Mouse (Mus musculus) bone marrow macrophage, adult 2 months (primary cell): ENCODE results near the gene Akr1c18. TPM values are rescaled to one million over a fixed set of nuclear protein-coding genes. Genes with fewer than 3 reads are reported as not detected.
"Not testable (repeated sequence)": the region's sequence is repeated elsewhere in the genome, so short reads cannot be mapped to it uniquely, and the experiment has no call there.

Experiments
- H3K27ac ChIP-seq: 2 replicates; pipeline ENCODE4 v1.5.1; 2012; ENCODE audit warnings: low read depth, low read length; ENCODE audit not compliant: insufficient read depth
- H3K4me1 ChIP-seq: 2 replicates; pipeline ENCODE4 v1.6.1; 2012; ENCODE audit warnings: low read length; ENCODE audit not compliant: control insufficient read depth, insufficient read depth
- H3K4me3 ChIP-seq: 2 replicates; pipeline ENCODE4 v1.5.1; 2012; ENCODE audit warnings: mild to moderate bottlenecking, low read length, moderate library complexity; ENCODE audit not compliant: insufficient read depth
- CTCF ChIP-seq: IDR thresholded peaks from 2 replicates; pipeline ENCODE4 v1.5.1; 2012; ENCODE audit warnings: low read depth, mild to moderate bottlenecking, low read length, moderate library complexity
- POLR2A ChIP-seq: IDR thresholded peaks from 2 replicates; pipeline ENCODE4 v1.6.1; 2012; ENCODE audit warnings: mild to moderate bottlenecking, low read depth, low read length, borderline replicate concordance
- polyA plus RNA-seq: library from polyadenylated mRNA; stranded (reverse); fragments of >200 nt; gene quantifications from 2 replicates; pipeline ENCODE4 v1.2.4, GENCODE M21; 2012; ENCODE audit not compliant: missing spikeins, insufficient read depth, insufficient read length

The Akr1c18 gene
- polyA plus RNA-seq, 1 experiment = not detected

GRCm38 (mm10) chr13:4153593-4153992 lies 3.1 kb upstream of the Akr1c18 start:
- TF ChIP-seq POLR2A (no peak), CTCF (no peak)
- H3K4me1 ChIP-seq = no peaks in the 10 kb centered on the region

GRCm38 (mm10) chr13:4152908-4153307 lies 2.5 kb upstream of the Akr1c18 start:
- no peak overlapping the region for H3K4me3 ChIP-seq
- TF ChIP-seq CTCF (no peak), POLR2A (no peak)
- no peaks in the 10 kb centered on the region for H3K4me1 ChIP-seq
- no peak overlapping the region for H3K27ac ChIP-seq

More at GRCm38 (mm10) chr13:4153593-4153992, 3.1 kb upstream of the Akr1c18 start:
- Histone ChIP-seq H3K4me3 (no peak overlapping the region), H3K27ac (no peak overlapping the region)

DNA sequence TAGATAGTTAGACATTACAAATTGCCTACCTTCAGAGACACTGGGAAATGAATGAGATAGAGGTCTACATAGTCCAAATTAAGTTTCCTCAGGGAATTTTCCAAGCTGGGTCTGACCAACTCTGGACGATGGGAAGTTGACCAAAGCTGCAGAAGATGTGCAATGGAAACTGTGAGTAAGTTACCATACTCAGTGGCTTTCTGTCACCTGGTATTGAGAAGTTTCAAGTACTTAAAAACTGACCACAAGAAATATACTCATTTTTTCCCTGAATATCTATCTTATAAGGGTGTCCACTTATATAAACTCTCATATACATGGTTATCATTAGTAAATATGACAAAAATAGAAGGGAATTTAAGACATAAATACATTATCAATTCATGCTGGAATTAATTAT lies 6.2 kb downstream of the Akr1c18 start:
- Histone ChIP-seq H3K4me1 (no peaks in the 10 kb centered on the region), H3K4me3 (no peak overlapping the region), H3K27ac (no peak overlapping the region)
- TF ChIP-seq POLR2A = no peak
- TF ChIP-seq CTCF = no peak

- no peak for TF ChIP-seq POLR2A
- TF ChIP-seq CTCF = no peak
- H3K27ac ChIP-seq = no peak overlapping the region
- no peak overlapping the region for H3K4me3 ChIP-seq
- no peaks in the 10 kb centered on the region for H3K4me1 ChIP-seq
These were observed 17.4 kb downstream of the Akr1c18 start for GRCm38 (mm10) chr13:4133070-4133469.

- H3K4me3 ChIP-seq = no peak overlapping the region
- no peak for TF ChIP-seq POLR2A
- H3K27ac ChIP-seq = no peak overlapping the region
- no peaks in the 10 kb centered on the region for H3K4me1 ChIP-seq
These were observed 18.7 kb downstream of the Akr1c18 start for GRCm38 (mm10) chr13:4131721-4132120.

- H3K27ac ChIP-seq = no peak overlapping the region
- TF ChIP-seq CTCF = no peak
- TF ChIP-seq POLR2A = no peak
- H3K4me3 ChIP-seq = no peak overlapping the region
- no peaks in the 10 kb centered on the region for H3K4me1 ChIP-seq
These were observed 19.1 kb downstream of the Akr1c18 start for GRCm38 (mm10) chr13:4131317-4131716.

- no peak overlapping the region for H3K27ac ChIP-seq
- H3K4me1 ChIP-seq = no peaks in the 10 kb centered on the region
- no peak for TF ChIP-seq POLR2A
- TF ChIP-seq CTCF = no peak
- H3K4me3 ChIP-seq = no peak overlapping the region
These were observed 21.4 kb downstream of the Akr1c18 start for GRCm38 (mm10) chr13:4129100-4129499.

GRCm38 (mm10) chr13:4125846-4126245 lies 24.6 kb downstream of the Akr1c18 start:
- not testable (repeated sequence) for H3K27ac ChIP-seq, H3K4me3 ChIP-seq, H3K4me1 ChIP-seq

DNA sequence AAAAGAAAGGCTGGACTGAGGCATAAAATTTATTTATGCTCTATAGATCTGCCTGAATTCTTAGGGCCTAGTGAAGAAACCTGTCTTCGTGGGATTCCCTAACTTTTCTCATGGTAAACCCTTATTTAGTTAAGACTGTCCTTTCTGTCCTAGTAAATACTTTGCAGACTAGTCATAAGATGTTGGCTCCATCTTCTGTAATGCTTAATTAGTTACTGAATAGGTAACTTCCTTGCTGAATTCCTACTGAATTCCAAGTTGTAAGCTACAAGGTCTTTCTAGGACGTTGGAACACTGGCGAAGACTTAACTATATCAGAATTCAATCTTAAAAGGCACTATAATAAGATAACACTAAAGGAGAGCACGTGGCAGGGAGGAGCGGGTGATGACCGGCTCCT lies 26.0 kb downstream of the Akr1c18 start:
- not testable (repeated sequence) for H3K4me3 ChIP-seq, H3K4me1 ChIP-seq, H3K27ac ChIP-seq

DNA sequence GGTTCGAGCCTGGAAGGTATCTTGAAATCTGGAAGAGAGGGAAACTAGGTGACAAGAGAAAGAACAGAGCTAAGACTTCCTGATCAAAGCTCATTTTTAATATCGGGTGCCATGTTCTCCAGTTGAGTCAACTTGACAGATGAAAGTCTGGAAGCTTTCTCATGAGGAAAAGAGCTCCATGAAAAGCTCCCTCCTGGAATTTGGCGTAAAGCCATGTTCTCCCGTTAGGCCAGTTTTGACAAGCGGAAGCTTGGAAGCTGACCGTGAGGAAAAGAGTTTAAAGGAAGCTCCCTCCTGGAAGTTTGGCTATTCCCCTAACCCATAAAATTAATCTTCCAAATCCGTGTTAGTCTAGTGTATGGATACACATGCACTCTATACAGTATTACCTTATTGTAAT lies 27.3 kb downstream of the Akr1c18 start:
- TF ChIP-seq CTCF (no peak), POLR2A (no peak)
- H3K27ac ChIP-seq = no peak overlapping the region

DNA sequence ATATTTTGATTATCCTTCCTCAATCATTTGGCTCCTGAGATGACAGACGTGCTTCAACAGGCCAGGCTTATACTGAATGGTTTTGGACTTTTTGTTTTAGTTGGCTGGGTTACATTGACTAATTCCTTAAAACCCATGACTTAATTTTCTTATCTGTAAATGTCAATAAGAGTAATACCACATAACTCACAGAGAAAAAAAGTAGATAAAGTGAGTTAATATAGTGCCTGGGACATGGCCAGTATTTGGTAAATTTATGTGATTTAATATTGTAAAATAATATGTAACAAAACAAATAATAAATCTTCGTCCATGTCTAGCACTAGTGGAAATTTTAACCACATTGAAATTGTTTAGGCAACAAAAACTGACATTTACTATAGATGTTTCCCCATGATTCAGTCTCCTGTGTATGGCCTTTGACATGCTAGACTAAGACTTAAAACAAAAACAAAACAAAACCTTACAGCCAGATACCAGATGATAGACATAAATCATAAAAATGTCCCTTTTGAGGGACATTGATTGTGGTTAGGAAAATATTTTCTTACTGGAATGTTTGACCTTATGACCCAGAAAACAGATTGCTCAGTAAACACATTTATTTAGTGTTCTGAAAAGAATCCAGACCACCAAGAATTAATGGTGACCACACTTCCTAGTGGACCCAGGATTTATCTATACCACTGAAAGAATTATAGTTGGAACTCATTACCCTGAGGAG lies 31.1 kb downstream of the Akr1c18 start:
- TF ChIP-seq CTCF = no peak
- TF ChIP-seq POLR2A = no peak
- Histone ChIP-seq H3K27ac (no peak overlapping the region), H3K4me1 (no peaks in the 10 kb centered on the region), H3K4me3 (no peak overlapping the region)

More for the DNA sequence above, 27.3 kb downstream of the Akr1c18 start:
- no peaks in the 10 kb centered on the region for H3K4me1 ChIP-seq
- H3K4me3 ChIP-seq = no peak overlapping the region
